Mouse (Mus musculus): ENCODE results near the gene Zfp583. TPM values are rescaled to one million over a fixed set of nuclear protein-coding genes. Genes with fewer than 3 reads are reported as not detected.
"Not testable (repeated sequence)": the region's sequence is repeated elsewhere in the genome, so short reads cannot be mapped to it uniquely, and the experiment has no call there.

Gene Zfp583
- polyA plus RNA-seq, 1 experiment, result 0.82 TPM

DNA sequence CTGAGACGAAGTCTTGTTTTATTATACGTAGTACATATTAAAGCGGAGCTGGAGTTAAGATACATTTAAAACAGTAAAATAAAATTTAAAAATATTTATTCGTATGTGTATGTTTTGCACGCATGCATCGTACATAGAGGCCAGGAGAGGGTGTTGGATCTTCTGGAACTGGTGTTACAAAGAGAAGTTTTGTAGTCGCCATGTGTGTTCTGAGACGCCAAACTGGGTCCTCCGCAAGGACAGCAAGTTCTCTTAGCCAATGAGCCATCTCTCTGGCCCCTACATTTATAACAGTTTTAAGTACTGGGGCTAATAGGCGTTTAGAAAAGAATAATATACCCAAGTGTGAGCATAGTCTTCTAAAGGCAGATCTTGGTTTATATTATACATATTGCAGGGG is 13.0 kb upstream of the Zfp583 start:
- DNase-seq, result no peak
- Histone ChIP-seq H3K36me3 (ENCODE audit: control insufficient read depth, insufficient read depth, low read length) (no peaks in the 10 kb centered on the region), H3K27ac (ENCODE audit: control insufficient read depth, insufficient read depth, low read length) (no peak overlapping the region), H3K4me1 (replicated peaks; ENCODE audit: control insufficient read depth, insufficient read depth, low read length) (0 out of 2 replicates have a peak, but pooled peaks cover 2% of the 10 kb centered on the region), H3K27me3 (ENCODE audit: control insufficient read depth, insufficient read depth, low read length) (no peaks in the 10 kb centered on the region), H3K4me3 (ENCODE audit: control insufficient read depth, insufficient read depth, low read length) (no peak overlapping the region)
- no peak for TF ChIP-seq CTCF (IDR thresholded peaks at IDR 0.05; ENCODE audit: borderline replicate concordance, control insufficient read depth, extremely low read depth, insufficient read depth, low read length, poor library complexity)
- no peak for TF ChIP-seq POLR2A (IDR thresholded peaks at IDR 0.05; ENCODE audit: control insufficient read depth, extremely low read depth, insufficient read depth, low read length, poor library complexity)
- 53% methylated on average over 10 of the region's 10 CpGs for WGBS

DNA sequence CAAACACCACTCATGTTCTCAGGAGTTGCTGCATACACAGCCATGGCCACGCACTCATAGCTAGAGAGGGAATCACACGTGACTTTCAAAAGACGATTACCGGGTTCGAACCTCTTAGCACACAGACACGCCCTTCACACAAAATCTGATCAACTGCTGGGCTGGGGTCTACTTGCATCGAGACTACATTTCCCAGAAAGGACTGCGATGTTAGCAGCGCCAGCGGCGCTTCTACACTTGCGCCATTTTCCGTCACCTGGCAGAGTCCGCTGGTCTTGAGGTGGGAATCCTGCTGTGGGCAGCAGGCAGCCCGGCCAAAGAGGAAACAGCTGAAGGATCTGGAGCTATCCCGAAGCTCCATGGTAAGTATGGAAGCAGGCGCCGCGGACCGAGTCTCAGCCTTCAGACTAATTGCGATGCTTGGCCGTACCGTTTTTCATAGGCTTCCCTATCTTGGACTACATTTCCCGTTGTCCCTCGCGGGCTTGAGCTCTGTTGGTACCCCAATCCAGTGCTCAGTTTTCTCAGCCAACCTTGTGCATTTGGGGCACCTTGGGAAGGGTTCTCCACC is 12.5 kb upstream of the Zfp583 start, which contains the start of gene Gm3854:
Gm3854 (plus strand) TSS at position 259 of the 571 bp plus-strand sequence.
- DNase-seq, result peak; percentile 40
- H3K4me3 ChIP-seq (ENCODE audit: control insufficient read depth, insufficient read depth, low read length), result peak within 1 kb of the TSS; percentile 65
- WGBS, result 1% methylated on average over 26 of the region's 26 CpGs
- 0 out of 2 replicates have a peak, but pooled peaks have one; percentile 18 for TF ChIP-seq POLR2A (IDR thresholded peaks at IDR 0.05; ENCODE audit: control insufficient read depth, extremely low read depth, insufficient read depth, low read length, poor library complexity)
- TF ChIP-seq CTCF (IDR thresholded peaks at IDR 0.05; ENCODE audit: borderline replicate concordance, control insufficient read depth, extremely low read depth, insufficient read depth, low read length, poor library complexity), result no peak
- H3K27me3 ChIP-seq (ENCODE audit: control insufficient read depth, insufficient read depth, low read length), result no peaks in the 10 kb centered on the region
- 0 out of 2 replicates have a peak, but pooled peaks cover 2% of the 10 kb centered on the region for H3K4me1 ChIP-seq (replicated peaks; ENCODE audit: control insufficient read depth, insufficient read depth, low read length)
- H3K36me3 ChIP-seq (ENCODE audit: control insufficient read depth, insufficient read depth, low read length), result no peaks in the 10 kb centered on the region
- H3K27ac ChIP-seq (ENCODE audit: control insufficient read depth, insufficient read depth, low read length), result no peak within 1 kb of the TSS

DNA sequence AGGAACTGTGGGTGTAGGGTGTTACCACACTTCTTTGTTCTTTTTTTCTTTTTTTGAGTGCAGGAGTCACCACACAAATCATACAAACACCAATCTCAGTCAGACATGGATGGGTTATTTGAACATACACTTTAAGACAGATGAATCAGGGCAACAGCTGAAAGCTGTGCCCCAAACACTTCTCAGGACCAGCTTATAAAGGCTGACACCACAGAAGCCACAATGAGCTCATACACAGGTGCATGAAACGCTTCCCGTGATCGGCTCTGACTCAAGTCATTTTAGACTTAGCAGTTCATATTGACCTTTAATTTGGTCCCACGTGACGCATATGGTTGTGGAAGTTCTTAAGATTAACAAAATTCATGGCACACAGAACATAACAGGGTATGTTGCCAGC is 8.8 kb upstream of the Zfp583 start:
- H3K4me3 ChIP-seq (ENCODE audit: control insufficient read depth, insufficient read depth, low read length), result no peak overlapping the region
- H3K36me3 ChIP-seq (ENCODE audit: control insufficient read depth, insufficient read depth, low read length), result no peaks in the 10 kb centered on the region
- H3K27me3 ChIP-seq (ENCODE audit: control insufficient read depth, insufficient read depth, low read length), result no peaks in the 10 kb centered on the region
- 0 out of 2 replicates have a peak, but pooled peaks cover 2% of the 10 kb centered on the region for H3K4me1 ChIP-seq (replicated peaks; ENCODE audit: control insufficient read depth, insufficient read depth, low read length)
- TF ChIP-seq CTCF (IDR thresholded peaks at IDR 0.05; ENCODE audit: borderline replicate concordance, control insufficient read depth, extremely low read depth, insufficient read depth, low read length, poor library complexity), result no peak
- TF ChIP-seq POLR2A (IDR thresholded peaks at IDR 0.05; ENCODE audit: control insufficient read depth, extremely low read depth, insufficient read depth, low read length, poor library complexity), result no peak
- DNase-seq, result no peak
- WGBS, result 84% methylated on average over 5 of the region's 5 CpGs
- H3K27ac ChIP-seq (ENCODE audit: control insufficient read depth, insufficient read depth, low read length), result no peak overlapping the region

DNA sequence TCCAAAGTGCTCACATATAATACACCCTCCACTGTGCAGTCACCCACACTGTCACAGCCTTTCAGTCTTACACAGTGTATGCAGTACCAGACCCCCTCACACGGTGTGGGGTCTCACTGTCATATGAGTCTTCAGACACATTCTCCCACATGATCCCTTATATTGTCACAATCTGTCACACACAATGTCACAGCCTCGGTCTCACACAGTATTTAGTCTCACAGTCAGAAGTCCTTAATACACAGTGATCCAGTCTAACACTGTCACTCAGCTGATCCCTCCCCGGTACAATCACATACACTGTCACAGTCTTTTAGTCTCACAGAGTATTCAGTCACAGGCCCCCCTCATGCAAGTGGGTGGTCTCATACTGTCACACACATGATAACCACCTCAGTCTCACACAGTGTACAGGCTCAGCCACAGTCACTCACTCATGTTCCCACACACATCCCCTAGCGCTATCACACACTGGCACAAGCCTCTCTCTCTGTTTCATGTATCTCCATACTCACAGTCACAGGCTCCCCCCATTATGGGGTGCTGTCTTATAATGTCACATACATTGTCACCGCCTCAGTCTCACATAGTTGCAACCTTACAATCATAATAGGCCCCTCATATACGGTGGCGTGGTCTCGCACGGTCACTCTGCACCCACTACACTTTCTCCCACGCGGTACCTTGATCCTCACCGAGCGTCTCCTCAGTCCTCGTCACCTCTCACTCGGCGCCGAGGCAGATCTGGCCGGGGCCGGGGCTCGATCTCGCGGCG is 440 bp downstream of the Zfp583 start:
- Histone ChIP-seq H3K4me3 (ENCODE audit: control insufficient read depth, insufficient read depth, low read length) (peak overlapping the region; percentile 74), H3K36me3 (ENCODE audit: control insufficient read depth, insufficient read depth, low read length) (no peaks in the 10 kb centered on the region), H3K4me1 (replicated peaks; ENCODE audit: control insufficient read depth, insufficient read depth, low read length) (peaks cover 4% of the 10 kb centered on the region; the same call in 1 of the 2 replicates), H3K27me3 (ENCODE audit: control insufficient read depth, insufficient read depth, low read length) (no peaks in the 10 kb centered on the region), H3K27ac (ENCODE audit: control insufficient read depth, insufficient read depth, low read length) (no peak overlapping the region)
- WGBS, result 17% methylated on average over 23 of the region's 23 CpGs
- TF ChIP-seq POLR2A (IDR thresholded peaks at IDR 0.05; ENCODE audit: control insufficient read depth, extremely low read depth, insufficient read depth, low read length, poor library complexity) (no peak), CTCF (IDR thresholded peaks at IDR 0.05; ENCODE audit: borderline replicate concordance, control insufficient read depth, extremely low read depth, insufficient read depth, low read length, poor library complexity) (no peak)
- DNase-seq, result peak; percentile 12

DNA sequence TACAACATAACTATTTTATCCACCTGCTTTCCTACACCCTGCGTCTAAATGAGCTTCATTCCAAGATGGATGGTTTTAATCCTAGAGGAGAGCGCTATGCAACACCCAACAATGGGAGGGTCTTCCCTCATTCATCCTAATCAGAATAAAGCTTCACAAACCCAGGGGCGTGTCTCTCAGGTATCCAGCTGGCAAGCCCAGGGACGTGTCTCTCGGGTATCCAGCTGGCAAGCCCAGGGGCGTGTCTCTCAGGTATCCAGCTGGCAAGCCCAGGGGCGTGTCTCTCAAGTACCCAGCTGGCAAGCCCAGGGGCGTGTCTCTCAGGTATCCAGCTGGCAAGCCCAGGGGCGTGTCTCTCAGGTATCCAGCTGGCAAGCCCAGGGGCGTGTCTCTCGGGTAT is 30.3 kb downstream of the Zfp583 start:
- H3K4me1 ChIP-seq (replicated peaks; ENCODE audit: control insufficient read depth, insufficient read depth, low read length); DNase-seq; H3K27me3 ChIP-seq (ENCODE audit: control insufficient read depth, insufficient read depth, low read length); H3K4me3 ChIP-seq (ENCODE audit: control insufficient read depth, insufficient read depth, low read length); H3K27ac ChIP-seq (ENCODE audit: control insufficient read depth, insufficient read depth, low read length): not testable (repeated sequence)
- peaks cover 15% of the 10 kb centered on the region for H3K36me3 ChIP-seq (ENCODE audit: control insufficient read depth, insufficient read depth, low read length)
- 94% methylated on average over 11 of the region's 11 CpGs for WGBS

DNA sequence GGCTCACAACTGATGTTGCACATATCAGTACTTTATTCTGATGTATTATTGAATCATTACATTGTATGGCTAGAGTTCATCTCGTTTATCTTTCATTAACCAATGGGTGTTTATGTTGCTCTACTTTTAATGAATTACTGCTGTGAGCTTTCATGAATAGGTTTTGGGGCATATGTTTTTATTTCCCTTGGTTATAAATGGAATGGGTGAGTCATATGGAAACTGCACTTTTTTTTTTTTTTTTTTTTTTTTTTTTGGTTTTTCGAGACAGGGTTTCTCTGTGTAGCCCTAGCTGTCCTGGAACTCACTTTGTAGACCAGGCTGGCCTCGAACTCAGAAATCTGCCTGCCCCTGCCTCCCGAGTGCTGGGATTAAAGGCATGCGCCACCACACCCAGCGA is 40.0 kb downstream of the Zfp583 start:
- not testable (repeated sequence) for H3K27me3 ChIP-seq (ENCODE audit: control insufficient read depth, insufficient read depth, low read length); H3K27ac ChIP-seq (ENCODE audit: control insufficient read depth, insufficient read depth, low read length); DNase-seq; H3K4me3 ChIP-seq (ENCODE audit: control insufficient read depth, insufficient read depth, low read length)
- Histone ChIP-seq H3K36me3 (ENCODE audit: control insufficient read depth, insufficient read depth, low read length) (peaks cover 22% of the 10 kb centered on the region), H3K4me1 (replicated peaks; ENCODE audit: control insufficient read depth, insufficient read depth, low read length) (peaks cover 10% of the 10 kb centered on the region)
- 90% methylated on average over 6 of the region's 6 CpGs for WGBS

Measured in thymus, adult 2 months (tissue).